Mouse (Mus musculus) thymus, postnatal 4 days (tissue): ENCODE data around the gene St6galnac1.

Source experiments
- DNase-seq: peaks from one replicate; pipeline ENCODE4 v3.0.0; 2021

Gene St6galnac1

DNA sequence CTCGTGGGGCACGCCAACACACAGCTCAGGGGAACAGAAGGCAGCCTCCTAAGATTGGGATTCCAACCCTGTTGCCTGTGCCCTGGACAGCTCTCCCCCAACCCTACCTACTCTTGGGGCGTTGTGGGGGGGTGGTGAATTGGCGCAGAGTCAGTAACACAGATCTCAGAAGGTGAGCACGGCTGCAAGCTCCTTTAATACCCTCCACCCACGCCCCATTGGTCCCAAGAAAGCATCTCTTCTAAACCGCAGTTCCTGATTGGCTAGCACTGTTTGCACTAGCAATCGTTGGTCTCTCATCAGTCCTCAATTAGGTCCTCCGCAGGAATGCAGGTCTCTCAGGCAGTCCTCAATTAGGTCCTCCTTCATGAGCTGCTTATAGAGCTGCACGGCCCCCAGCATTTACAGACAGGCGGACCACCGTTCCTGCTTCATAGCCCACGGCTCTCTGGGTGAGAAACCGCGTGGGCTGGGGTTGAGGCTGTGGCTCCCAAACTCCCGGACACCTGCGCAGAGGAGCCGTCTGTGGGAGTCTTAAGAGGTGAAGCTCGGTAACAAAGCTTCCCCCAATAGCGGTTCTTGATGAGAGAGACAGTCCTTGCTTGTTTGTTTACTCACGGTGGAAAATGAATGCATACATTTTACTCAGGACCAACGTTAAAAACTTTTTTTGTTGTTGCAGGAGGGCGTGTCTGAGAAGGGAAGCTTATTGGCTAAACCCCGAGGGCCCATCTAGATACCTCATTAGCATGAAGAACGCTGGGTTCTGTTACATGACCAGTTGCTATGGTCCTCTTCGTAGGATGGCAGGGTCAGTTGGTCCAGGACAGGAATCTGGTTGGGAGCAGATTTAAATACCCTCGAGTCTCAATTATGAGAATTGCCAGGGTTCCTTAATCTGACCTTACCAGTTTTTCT, 50.0 kb downstream of the St6galnac1 start:
- DNase-seq: no peak

DNA sequence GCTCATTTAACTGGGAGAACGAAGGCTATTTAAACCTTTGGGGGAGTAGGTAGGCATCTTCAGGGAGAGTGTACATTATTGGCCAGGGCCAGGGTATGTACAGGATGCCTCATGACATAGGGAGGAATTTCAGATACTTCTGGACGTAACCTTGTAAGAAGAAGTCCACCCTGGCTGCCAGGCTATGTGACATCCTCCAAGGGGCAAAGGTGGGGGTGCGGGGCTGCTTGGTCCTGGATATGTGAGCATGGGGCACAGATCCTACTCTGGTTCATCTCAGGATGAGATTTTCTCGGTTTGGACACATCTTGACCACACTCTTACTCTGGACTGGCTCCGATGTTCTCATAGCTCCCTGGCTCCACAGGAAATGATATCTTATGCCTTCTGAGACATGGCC, 52.2 kb downstream of the St6galnac1 start:
- no peak for DNase-seq

DNA sequence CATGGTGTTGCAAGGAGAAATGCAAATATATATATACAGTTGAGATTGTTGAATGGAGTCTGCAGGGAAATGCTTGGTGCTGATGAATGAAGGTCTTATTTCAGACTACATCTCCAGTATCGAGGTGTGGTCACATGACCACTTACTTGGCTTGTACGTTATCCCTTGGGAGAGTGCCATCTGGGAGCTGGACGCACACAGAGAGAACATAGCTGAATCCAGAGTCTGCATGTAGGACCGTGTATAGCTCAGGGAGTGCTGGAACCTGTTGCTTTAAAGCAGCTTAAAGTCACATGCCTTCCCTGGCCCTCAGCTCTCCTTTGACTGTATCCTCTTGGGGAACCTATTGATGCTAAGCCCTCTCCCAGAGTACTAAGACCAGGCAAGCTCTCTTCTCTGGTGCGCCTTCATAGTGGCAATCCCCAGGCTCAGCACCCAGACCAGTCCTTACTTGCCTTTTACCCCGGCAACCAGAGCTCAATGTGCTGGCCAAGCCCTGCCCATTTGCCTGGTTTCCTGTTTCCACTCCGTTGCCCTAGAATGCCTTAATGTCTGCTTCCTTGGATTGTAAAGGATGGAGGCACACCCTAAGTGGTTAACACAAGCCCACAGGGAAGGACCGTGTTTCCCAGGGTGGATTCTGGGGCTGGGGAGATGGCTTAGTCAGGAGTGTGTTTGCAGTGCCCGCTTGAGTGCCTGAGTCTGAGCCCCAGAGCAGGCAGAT, 53.6 kb downstream of the St6galnac1 start:
- no peak for DNase-seq

DNA sequence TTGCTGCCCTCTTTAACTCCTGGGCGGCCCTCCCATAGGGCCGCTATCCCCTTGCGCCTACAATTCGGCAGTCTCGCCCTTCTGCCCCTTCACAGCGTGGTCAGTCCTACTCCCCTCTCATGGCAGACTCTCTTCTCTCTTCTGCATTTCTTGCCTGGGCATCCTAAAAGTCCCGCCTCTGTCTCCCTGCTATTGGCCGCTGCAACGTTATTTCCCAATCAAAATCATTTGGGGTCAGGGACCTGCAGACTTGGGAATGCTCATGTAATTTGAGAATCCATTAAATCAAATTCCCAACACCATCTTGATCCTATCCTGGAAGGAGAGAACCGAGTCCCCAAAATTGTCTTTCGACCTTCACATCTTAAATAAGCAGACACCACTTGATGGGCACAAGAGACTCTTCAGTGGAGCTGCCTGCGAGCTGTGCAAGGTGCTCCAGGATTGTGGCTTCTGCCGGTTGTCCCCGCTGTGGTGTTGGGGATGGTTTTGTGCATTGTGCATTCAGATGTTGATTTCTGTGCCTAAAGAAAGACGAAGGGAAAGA, 54.9 kb downstream of the St6galnac1 start:
- no peak for DNase-seq
